Mouse (Mus musculus) T-cell, adult 66 days (primary cell): ENCODE results near the gene Zfp459. TPM values are rescaled to one million over a fixed set of nuclear protein-coding genes. Genes with fewer than 3 reads are reported as not detected.

Source experiments
- total RNA-seq, 2 experiments: library from RNA; stranded (reverse); gene quantifications; 3 replicates in 1 of 2; 4 replicates in 1 of 2; pipeline ENCODE4 v1.2.4; 2023

Gene Zfp459
- 1 to 10 TPM; 3.1 to 3.3 TPM for total RNA-seq

GRCm38 (mm10) chr13:67421207-67421857, at the start of gene Zfp459:
Gene Zfp459 (minus strand): TSS chr13:67421418.

DNA sequence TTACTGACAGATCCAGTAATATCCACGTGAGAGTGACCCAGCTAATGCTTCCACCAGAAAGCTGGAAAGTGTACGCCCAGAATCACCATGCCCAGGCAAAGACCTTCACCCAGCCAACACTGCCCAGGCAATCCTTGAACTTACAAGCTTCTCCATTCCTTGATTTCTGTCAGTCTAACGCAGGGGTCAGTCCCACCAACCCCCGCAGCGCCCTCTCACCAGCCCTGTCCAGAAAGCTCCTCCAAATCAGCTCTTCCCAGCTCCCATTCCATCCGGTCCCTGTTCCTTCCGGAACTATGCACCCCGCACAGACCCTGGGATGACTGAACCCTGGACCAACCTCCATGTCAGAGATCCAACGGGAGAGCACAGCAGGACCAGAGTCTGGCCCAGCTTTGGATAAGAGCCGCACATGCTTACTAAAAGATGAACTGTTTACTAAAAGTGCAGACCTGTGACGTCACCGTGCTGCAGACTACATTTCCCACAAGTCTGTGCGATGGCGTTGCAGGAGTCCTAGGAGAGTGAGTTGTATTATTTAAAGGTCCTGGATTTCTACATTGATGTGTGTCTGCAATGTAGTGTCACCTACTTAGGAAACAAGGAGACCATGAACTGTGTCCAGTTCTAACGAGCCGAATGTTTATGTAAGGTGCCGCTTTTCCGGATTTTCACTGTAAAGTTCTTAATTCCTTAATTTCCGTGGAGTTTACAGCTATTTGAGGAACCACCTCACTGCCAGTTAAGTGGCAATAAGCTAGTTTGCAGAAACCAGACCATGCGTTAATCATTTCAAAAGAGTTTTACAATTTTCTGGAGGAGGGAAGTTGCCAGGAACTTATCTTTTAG, 30.2 kb upstream of the Zfp459 start, which contains the start of gene Zfp874a:
Gene Zfp874a (minus strand): TSS at position 453 of the 849 bp plus-strand sequence.

DNA sequence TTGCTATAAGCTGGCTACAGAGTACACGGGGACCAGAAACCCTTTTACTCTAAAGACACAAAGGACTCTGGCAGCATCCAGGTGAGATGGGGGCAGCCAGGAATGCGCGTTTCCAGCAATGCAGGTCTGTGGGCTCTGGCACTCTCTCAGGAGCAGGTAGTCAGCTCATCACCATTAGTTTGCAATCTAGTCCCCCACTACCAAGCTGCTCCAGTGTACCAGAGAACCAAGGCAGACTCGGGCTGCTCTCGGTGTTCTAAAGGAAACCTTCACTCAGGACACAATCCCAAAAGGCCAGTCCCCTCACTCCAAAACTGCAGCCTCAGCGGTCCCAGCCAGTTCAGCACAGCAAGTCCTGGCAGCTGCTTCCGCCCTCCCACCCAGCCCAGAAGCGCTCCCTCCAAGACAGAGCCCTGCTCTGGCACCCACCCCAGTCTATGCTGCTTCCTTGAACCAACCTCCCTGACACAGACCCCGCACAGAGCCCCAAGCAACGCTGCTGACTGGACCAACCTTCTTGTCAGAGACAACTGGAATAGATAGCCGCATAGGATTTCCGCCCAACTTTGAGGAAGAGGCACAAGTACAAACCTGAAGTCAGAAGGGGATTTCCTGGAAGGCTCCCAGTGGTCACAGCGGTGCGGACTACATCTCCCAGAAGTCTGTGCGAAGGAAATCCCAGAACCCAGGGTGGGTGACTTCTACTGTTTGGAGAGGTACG, 21.9 kb downstream of the Zfp459 start, which contains the start of gene Zfp429:
Gene Zfp429 (minus strand): TSS at position 637 of the 721 bp plus-strand sequence.

DNA sequence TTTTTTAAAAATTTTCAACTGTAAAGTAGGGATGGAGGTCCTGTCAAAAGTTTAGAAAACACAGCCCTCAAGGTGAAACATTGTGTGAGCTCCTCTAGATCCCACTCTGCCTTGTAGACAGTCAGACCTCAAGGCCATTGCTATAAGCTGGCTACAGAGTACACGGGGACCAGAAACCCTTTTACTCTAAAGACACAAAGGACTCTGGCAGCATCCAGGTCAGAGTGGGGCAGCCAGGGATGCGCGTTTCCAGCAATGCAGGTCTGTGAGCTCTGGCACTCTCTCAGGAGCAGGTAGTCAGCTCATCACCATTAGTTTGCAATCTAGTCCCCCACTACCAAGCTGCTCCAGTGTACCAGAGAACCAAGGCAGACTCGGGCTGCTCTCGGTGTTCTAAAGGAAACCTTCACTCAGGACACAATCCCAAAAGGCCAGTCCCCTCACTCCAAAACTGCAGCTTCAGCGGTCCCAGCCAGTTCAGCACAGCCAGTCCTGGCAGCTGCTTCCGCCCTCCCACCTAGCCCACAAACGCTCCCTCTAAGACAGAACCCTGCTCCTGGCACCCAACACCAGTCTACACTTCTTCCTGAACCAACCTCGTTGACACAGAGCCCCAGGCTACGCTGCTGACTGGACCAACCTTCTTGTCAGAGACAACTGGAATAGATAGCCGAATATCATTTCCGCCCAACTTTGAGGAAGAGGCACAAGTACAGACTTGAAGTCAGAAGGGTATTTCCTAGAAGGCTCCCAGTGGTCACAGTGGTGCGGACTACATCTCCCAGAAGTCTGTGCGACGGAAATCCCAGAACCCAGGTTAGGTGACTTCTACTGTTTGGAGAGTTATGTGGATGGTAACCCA, 45.9 kb downstream of the Zfp459 start, which contains the start of the genes Gm28041 and Zfp456:
Gene Gm28041 (minus strand): TSS at position 684 of the 862 bp plus-strand sequence.
Gene Zfp456 (minus strand): TSS at position 761 of the 862 bp plus-strand sequence.

DNA sequence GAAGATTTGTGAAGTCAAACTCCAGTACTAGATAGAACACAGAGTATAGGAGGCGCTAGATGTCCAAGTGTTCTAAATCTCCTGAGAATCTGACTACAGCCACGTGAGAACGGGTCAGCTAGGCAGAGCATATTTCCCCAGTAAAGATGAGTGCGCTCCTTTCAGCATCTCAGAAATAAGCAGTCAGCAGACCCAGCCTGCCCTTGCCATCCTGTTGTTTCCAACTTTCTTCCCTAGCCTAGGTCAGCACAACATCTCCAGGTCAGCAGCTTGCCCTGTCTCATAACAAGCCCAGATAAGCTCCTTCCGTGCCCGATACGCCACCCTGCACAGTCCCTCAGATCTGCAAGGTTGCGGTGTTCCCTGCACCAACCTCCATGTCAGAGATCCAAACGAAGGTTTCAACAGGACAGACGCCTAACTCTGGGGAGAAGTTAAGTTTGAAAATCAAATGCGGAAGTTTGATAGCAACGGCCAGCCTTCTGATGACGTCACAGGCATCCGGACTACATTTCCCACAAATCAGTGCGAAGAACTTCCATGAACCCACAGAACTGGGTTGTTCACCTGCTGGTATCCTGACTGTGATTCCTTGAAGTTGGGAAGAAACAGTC, 61.0 kb downstream of the Zfp459 start, which contains the start of the genes Gm28044 and Zfp953:
Gene Gm28044 (minus strand): TSS at position 406 of the 614 bp plus-strand sequence.
Gene Zfp953 (minus strand): TSS at position 475 of the 614 bp plus-strand sequence.

Other genes with a start within 250 kb of the Zfp459 start
- 1 to 10 TPM; 7.0 to 9.9 TPM for gene Rsl1, start 248.2 kb downstream of the Zfp459 start, total RNA-seq
- gene Zfp455, start 226.9 kb downstream of the Zfp459 start, total RNA-seq, result 1 to 10 TPM; 2.3 TPM
- gene Zfp458, start 143.0 kb downstream of the Zfp459 start, total RNA-seq, result 1 to 10 TPM; 2.8 to 5.4 TPM
- 1 to 10 TPM; 2.9 to 5.3 TPM for gene Zfp457, start 114.9 kb downstream of the Zfp459 start, total RNA-seq
- 10 to 100 TPM; 16.4 to 18.8 TPM for gene Zfp595, start 88.8 kb downstream of the Zfp459 start, total RNA-seq
- 1 to 10 TPM; 4.1 to 6.4 TPM for gene Gm28044, start 60.9 kb downstream of the Zfp459 start, total RNA-seq
- gene Zfp953, start 60.8 kb downstream of the Zfp459 start, total RNA-seq, result 10 to 100 TPM in 1 of 2 experiments, 1 to 10 TPM in 1; 8.2 to 10.7 TPM
- gene Gm28041, start 45.7 kb downstream of the Zfp459 start, total RNA-seq, result 1 to 10 TPM in 1 of 2 experiments, not detected in 1; 2.4 TPM
- 10 to 100 TPM in 1 of 2 experiments, 1 to 10 TPM in 1; 7.7 to 12.5 TPM for gene Zfp456, start 45.6 kb downstream of the Zfp459 start, total RNA-seq
- 10 to 100 TPM; 10.1 to 12.5 TPM for gene Zfp429, start 21.6 kb downstream of the Zfp459 start, total RNA-seq
- 10 to 100 TPM; 12.4 to 14.4 TPM for gene Zfp874a, start 30.2 kb upstream of the Zfp459 start, total RNA-seq
- gene Zfp874b, start 62.8 kb upstream of the Zfp459 start, total RNA-seq, result 10 to 100 TPM; 17.1 to 18.3 TPM
- gene Zfp58, start 79.1 kb upstream of the Zfp459 start, total RNA-seq, result 10 to 100 TPM; 12.6 to 13.9 TPM
- not detected for gene Gm26965, start 104.7 kb upstream of the Zfp459 start, total RNA-seq
- 10 to 100 TPM; 23.3 to 25.2 TPM for gene Zfp87, start 104.8 kb upstream of the Zfp459 start, total RNA-seq
- gene Zfp748, start 132.4 kb upstream of the Zfp459 start, total RNA-seq, result 1 to 10 TPM; 8.6 to 9.3 TPM
- 10 to 100 TPM; 15.6 to 15.8 TPM for gene Zfp729b, start 188.3 kb upstream of the Zfp459 start, total RNA-seq
- gene Gm49345, start 216.4 kb upstream of the Zfp459 start, total RNA-seq, result 1 to 10 TPM; 3.3 to 8.8 TPM
- 10 to 100 TPM; 12.3 to 15.7 TPM for gene Zfp729a, start 216.4 kb upstream of the Zfp459 start, total RNA-seq